Mouse (Mus musculus) heart, adult 2 months (tissue): ENCODE results near the gene Syn3. TPM values are rescaled to one million over a fixed set of nuclear protein-coding genes. Genes with fewer than 3 reads are reported as not detected.
A peak's percentile ranks its signal among the peaks of the same experiment; 100 is the strongest.

Source experiments
- DNase-seq, 2 experiments: peaks; one replicate each; pipeline ENCODE4 v3.0.0; 2021
- H3K27ac ChIP-seq: fragments of 200-600 bp; 2 replicates; pipeline ENCODE4 v1.8.1; 2022
- H3K27me3 ChIP-seq: fragments of 200-500 bp; 2 replicates; pipeline ENCODE4 v1.6.1; 2012; ENCODE audit warnings: mild to moderate bottlenecking, low read length, inconsistent platforms, mixed read lengths; ENCODE audit not compliant: control insufficient read depth, insufficient read depth
- H3K36me3 ChIP-seq: fragments of 200-500 bp; 2 replicates; pipeline ENCODE4 v1.6.1; 2012; ENCODE audit warnings: low read length, inconsistent platforms; ENCODE audit not compliant: control insufficient read depth, insufficient read depth
- H3K4me1 ChIP-seq: fragments of 200-500 bp; 2 replicates; pipeline ENCODE4 v1.6.1; 2011; ENCODE audit warnings: low read length; ENCODE audit not compliant: control insufficient read depth, insufficient read depth
- H3K4me3 ChIP-seq: fragments of 200-600 bp; 2 replicates; pipeline ENCODE4 v1.8.1; 2022
- H3K79me2 ChIP-seq: fragments of 200-500 bp; replicated peaks from 2 replicates; pipeline ENCODE4 v1.6.1; 2012; ENCODE audit warnings: mild to moderate bottlenecking, inconsistent platforms, low read length, moderate library complexity, mixed read lengths; ENCODE audit not compliant: control insufficient read depth, insufficient read depth
- H3K9ac ChIP-seq: fragments of 200-500 bp; 2 replicates; pipeline ENCODE4 v1.6.1; 2012; ENCODE audit warnings: low read depth, mild to moderate bottlenecking, control low read depth, inconsistent platforms, low read length, mixed read lengths
- CTCF ChIP-seq: fragments of 200-600 bp; IDR thresholded peaks from 2 replicates; pipeline ENCODE4 v1.8.1; 2022; ENCODE audit warnings: antibody characterized with exemption, mild to moderate bottlenecking, moderate library complexity
- EP300 ChIP-seq: fragments of 200-500 bp; IDR thresholded peaks from 2 replicates; pipeline ENCODE4 v1.6.1; 2011; ENCODE audit warnings: low read depth, low read length, control low read depth; ENCODE audit not compliant: insufficient read depth
- POLR2A ChIP-seq: fragments of 200-500 bp; IDR thresholded peaks from 2 replicates; pipeline ENCODE4 v1.6.1; 2011; ENCODE audit warnings: mild to moderate bottlenecking, low read depth, low read length, control low read depth; ENCODE audit not compliant: insufficient read depth
- WGBS: fragments of 180-500 bp; shearing (Covaris S2); methylation state at CpG from one replicate; pipeline ENCODE4 v1.1.7; 2018; 5-methylcytosine and 5-hydroxymethylcytosine counted together
- intact Hi-C: fragments of 180-260 bp; cut with DNase I; formaldehyde crosslinking; loops from one replicate; pipeline ENCODE4 v1.15.1; 2025
- polyA plus RNA-seq: library from polyadenylated mRNA; depleted of rRNA; stranded (reverse); fragments of >200 nt; gene quantifications from 2 replicates; pipeline ENCODE4 v1.2.3, GENCODE M21; 2012
- total RNA-seq, 2 experiments: library from RNA; stranded (reverse); gene quantifications; 2 replicates each; pipeline ENCODE4 v1.2.3; 2021

The Syn3 gene
- total and polyA plus RNA-seq, 3 experiments: 0.31 to 0.75 (median 0.41) TPM

- H3K27ac ChIP-seq: no peak overlapping the region
- H3K9ac ChIP-seq: no peak overlapping the region
- H3K4me3 ChIP-seq: no peak overlapping the region
- no peaks in the 10 kb centered on the region for H3K79me2 ChIP-seq
- H3K4me1 ChIP-seq: peaks cover 21% of the 10 kb centered on the region
- no peak for DNase-seq
- no peaks in the 10 kb centered on the region for H3K27me3 ChIP-seq
- peaks cover 7% of the 10 kb centered on the region; the same call in 1 of the 2 replicates for H3K36me3 ChIP-seq
- intact Hi-C loops: no loop called here
- WGBS: 85% methylated on average over 5 of the region's 5 CpGs
- TF ChIP-seq POLR2A (no peak), CTCF (no peak), EP300 (no peak)
These were observed 223.1 kb downstream of the Syn3 start for GRCm38 (mm10) chr10:86275585-86275984.

GRCm38 (mm10) chr10:86273410-86274191, 225.1 kb downstream of the Syn3 start:
- Histone ChIP-seq H3K36me3 (peaks cover 7% of the 10 kb centered on the region; the same call in 1 of the 2 replicates), H3K9ac (no peak overlapping the region), H3K4me3 (no peak overlapping the region), H3K4me1 (peaks cover 29% of the 10 kb centered on the region), H3K27ac (peak overlapping the region; percentile 84), H3K27me3 (no peaks in the 10 kb centered on the region), H3K79me2 (no peaks in the 10 kb centered on the region)
- peak; percentile 75 to 76 for DNase-seq
- intact Hi-C loops: loop anchor here (1.0 to 5.0 kb wide), 3 partner anchors 91 to 134 kb away; no protein-coding TSS in a partner anchor
- WGBS: 32% methylated on average over 19 of the region's 19 CpGs
- TF ChIP-seq POLR2A (no peak; the same call in 1 of the 2 replicates), EP300 (peak; percentile 72)

- no peaks in the 10 kb centered on the region for H3K79me2 ChIP-seq
- H3K27me3 ChIP-seq: no peaks in the 10 kb centered on the region
- DNase-seq: no peak
- peaks cover 29% of the 10 kb centered on the region for H3K4me1 ChIP-seq
- intact Hi-C loops: loop anchor here (1.0 to 5.0 kb wide), 3 partner anchors 91 to 134 kb away; no protein-coding TSS in a partner anchor
- H3K4me3 ChIP-seq: no peak overlapping the region
- peak overlapping the region; percentile 84 for H3K27ac ChIP-seq
- TF ChIP-seq EP300: no peak
- TF ChIP-seq POLR2A: no peak
- TF ChIP-seq CTCF: no peak
- peaks cover 7% of the 10 kb centered on the region; the same call in 1 of the 2 replicates for H3K36me3 ChIP-seq
- H3K9ac ChIP-seq: no peak overlapping the region
- 51% methylated on average over 3 of the region's 3 CpGs for WGBS
These were observed 225.9 kb downstream of the Syn3 start for GRCm38 (mm10) chr10:86272826-86273225.

GRCm38 (mm10) chr10:86270254-86270653, 228.4 kb downstream of the Syn3 start:
- no peaks in the 10 kb centered on the region for H3K27me3 ChIP-seq
- H3K9ac ChIP-seq: no peak overlapping the region
- peaks cover 29% of the 10 kb centered on the region for H3K4me1 ChIP-seq
- no peaks in the 10 kb centered on the region for H3K79me2 ChIP-seq
- peaks cover 7% of the 10 kb centered on the region; the same call in 1 of the 2 replicates for H3K36me3 ChIP-seq
- TF ChIP-seq CTCF (no peak), EP300 (peak; percentile 75; the same call in 1 of the 2 replicates), POLR2A (0 out of 2 replicates have a peak, but pooled peaks have one; percentile 35)
- WGBS: 37% methylated on average over 3 of the region's 3 CpGs
- peak in 1 of 2 experiments; percentile 26 for DNase-seq
- H3K27ac ChIP-seq: peak overlapping the region; percentile 34
- intact Hi-C loops: loop anchor here (5.0 kb wide), 2 partner anchors 88 to 108 kb away; no protein-coding TSS in a partner anchor
- no peak overlapping the region for H3K4me3 ChIP-seq

GRCm38 (mm10) chr10:86264618-86265017, 234.1 kb downstream of the Syn3 start:
- Histone ChIP-seq H3K27ac (no peak overlapping the region), H3K4me1 (peaks cover 1% of the 10 kb centered on the region; the same call in 1 of the 2 replicates), H3K4me3 (no peak overlapping the region), H3K27me3 (no peaks in the 10 kb centered on the region), H3K36me3 (no peaks in the 10 kb centered on the region), H3K79me2 (no peaks in the 10 kb centered on the region), H3K9ac (no peak overlapping the region)
- DNase-seq: peak in 1 of 2 experiments; percentile 49
- intact Hi-C loops: no loop called here
- TF ChIP-seq POLR2A (no peak), EP300 (0 out of 2 replicates have a peak, but pooled peaks have one; percentile 35)
- WGBS: 62% methylated on average over 9 of the region's 9 CpGs

- intact Hi-C loops: no loop called here
- H3K4me1 ChIP-seq: peaks cover 1% of the 10 kb centered on the region; the same call in 1 of the 2 replicates
- H3K9ac ChIP-seq: no peak overlapping the region
- no peaks in the 10 kb centered on the region for H3K36me3 ChIP-seq
- H3K27me3 ChIP-seq: no peaks in the 10 kb centered on the region
- TF ChIP-seq CTCF: no peak
- TF ChIP-seq EP300: no peak
- no peak for TF ChIP-seq POLR2A
- no peak overlapping the region for H3K27ac ChIP-seq
- WGBS: 76% methylated on average over 2 of the region's 2 CpGs
- H3K4me3 ChIP-seq: no peak overlapping the region
- no peak for DNase-seq
- no peaks in the 10 kb centered on the region for H3K79me2 ChIP-seq
These were observed 237.0 kb downstream of the Syn3 start for GRCm38 (mm10) chr10:86261725-86262124.
